Mouse (Mus musculus): ENCODE measurements at regions not wholly inside any gene's neighbourhood (a gene's known extent, or its start where the extent isn't known, plus 50 kb on each side); places are given as distances from the start of the nearest gene placed in this dataset.

GRCm38 (mm10) chr2:45904090-45904489 is 786.9 kb upstream of the Zeb2 start:
- no peak overlapping the region for H3K9ac ChIP-seq
- H3K27me3 ChIP-seq (ENCODE audit: control insufficient read depth, insufficient read depth, low read length) = no peaks in the 10 kb centered on the region
- H3K36me3 ChIP-seq (replicated peaks; ENCODE audit: control insufficient read depth, insufficient read depth) = no peaks in the 10 kb centered on the region
- H3K9me3 ChIP-seq (ENCODE audit: control insufficient read depth, low read length) = 0 out of 2 replicates have a peak, but pooled peaks cover 3% of the 10 kb centered on the region
- 91% methylated on average over 4 of the region's 4 CpGs for WGBS
- no peaks in the 10 kb centered on the region for H3K4me1 ChIP-seq (replicated peaks; ENCODE audit: control insufficient read depth, insufficient read depth, low read length)
- ATAC-seq (ENCODE audit: low FRiP score) = no peak
- no peak overlapping the region for H3K4me2 ChIP-seq (replicated peaks)
- H3K27ac ChIP-seq = no peak overlapping the region
- no peak overlapping the region for H3K4me3 ChIP-seq (replicated peaks; ENCODE audit: low read length)
- no peak for DNase-seq (ENCODE audit: low spot score)

GRCm38 (mm10) chr2:45903350-45903749 is 786.2 kb upstream of the Zeb2 start:
- H3K4me1 ChIP-seq (replicated peaks; ENCODE audit: control insufficient read depth, insufficient read depth, low read length) = no peaks in the 10 kb centered on the region
- H3K36me3 ChIP-seq (replicated peaks; ENCODE audit: control insufficient read depth, insufficient read depth) = no peaks in the 10 kb centered on the region
- H3K9ac ChIP-seq = no peak overlapping the region
- 81% methylated on average over 1 of the region's 1 CpGs for WGBS
- no peak overlapping the region for H3K4me2 ChIP-seq (replicated peaks)
- no peak for DNase-seq (ENCODE audit: low spot score)
- H3K27me3 ChIP-seq (ENCODE audit: control insufficient read depth, insufficient read depth, low read length) = no peaks in the 10 kb centered on the region
- 0 out of 2 replicates have a peak, but pooled peaks cover 3% of the 10 kb centered on the region for H3K9me3 ChIP-seq (ENCODE audit: control insufficient read depth, low read length)
- no peak overlapping the region for H3K27ac ChIP-seq
- no peak for ATAC-seq (ENCODE audit: low FRiP score)
- H3K4me3 ChIP-seq (replicated peaks; ENCODE audit: low read length) = no peak overlapping the region

- Histone ChIP-seq H3K4me2 (replicated peaks) (no peak overlapping the region), H3K9me3 (ENCODE audit: control insufficient read depth, low read length) (0 out of 2 replicates have a peak, but pooled peaks cover 3% of the 10 kb centered on the region), H3K9ac (no peak overlapping the region), H3K27ac (no peak overlapping the region), H3K4me3 (replicated peaks; ENCODE audit: low read length) (no peak overlapping the region), H3K4me1 (replicated peaks; ENCODE audit: control insufficient read depth, insufficient read depth, low read length) (no peaks in the 10 kb centered on the region), H3K36me3 (replicated peaks; ENCODE audit: control insufficient read depth, insufficient read depth) (no peaks in the 10 kb centered on the region), H3K27me3 (ENCODE audit: control insufficient read depth, insufficient read depth, low read length) (no peaks in the 10 kb centered on the region)
- ATAC-seq (ENCODE audit: low FRiP score) = no peak
- WGBS = 98% methylated on average over 4 of the region's 4 CpGs
- no peak for DNase-seq (ENCODE audit: low spot score)
These were observed 784.7 kb upstream of the Zeb2 start for GRCm38 (mm10) chr2:45901892-45902291.

GRCm38 (mm10) chr2:45884680-45885079 is 767.5 kb upstream of the Zeb2 start:
- no peak overlapping the region for H3K27ac ChIP-seq
- no peaks in the 10 kb centered on the region for H3K4me1 ChIP-seq (replicated peaks; ENCODE audit: control insufficient read depth, insufficient read depth, low read length)
- ATAC-seq (ENCODE audit: low FRiP score) (no peak), DNase-seq (ENCODE audit: low spot score) (no peak)
- no peak overlapping the region for H3K4me3 ChIP-seq (replicated peaks; ENCODE audit: low read length)
- no peak overlapping the region for H3K4me2 ChIP-seq (replicated peaks)
- H3K36me3 ChIP-seq (replicated peaks; ENCODE audit: control insufficient read depth, insufficient read depth) = no peaks in the 10 kb centered on the region
- H3K9me3 ChIP-seq (ENCODE audit: control insufficient read depth, low read length) = no peaks in the 10 kb centered on the region
- WGBS = 91% methylated on average over 3 of the region's 3 CpGs
- H3K27me3 ChIP-seq (ENCODE audit: control insufficient read depth, insufficient read depth, low read length) = no peaks in the 10 kb centered on the region
- no peak overlapping the region for H3K9ac ChIP-seq

GRCm38 (mm10) chr2:45878656-45879055 is 761.5 kb upstream of the Zeb2 start:
- H3K27ac ChIP-seq = no peak overlapping the region
- ATAC-seq (ENCODE audit: low FRiP score) (no peak), DNase-seq (ENCODE audit: low spot score) (no peak)
- H3K4me3 ChIP-seq (replicated peaks; ENCODE audit: low read length) = no peak overlapping the region
- no peak overlapping the region for H3K4me2 ChIP-seq (replicated peaks)
- no peak overlapping the region for H3K9ac ChIP-seq
- no peaks in the 10 kb centered on the region for H3K4me1 ChIP-seq (replicated peaks; ENCODE audit: control insufficient read depth, insufficient read depth, low read length)
- H3K27me3 ChIP-seq (ENCODE audit: control insufficient read depth, insufficient read depth, low read length) = no peaks in the 10 kb centered on the region
- H3K9me3 ChIP-seq (ENCODE audit: control insufficient read depth, low read length) = 0 out of 2 replicates have a peak, but pooled peaks cover 3% of the 10 kb centered on the region
- no peaks in the 10 kb centered on the region for H3K36me3 ChIP-seq (replicated peaks; ENCODE audit: control insufficient read depth, insufficient read depth)

- no peak overlapping the region for H3K4me2 ChIP-seq (replicated peaks)
- H3K9me3 ChIP-seq (ENCODE audit: control insufficient read depth, low read length) = no peaks in the 10 kb centered on the region
- H3K4me3 ChIP-seq (replicated peaks; ENCODE audit: low read length) = no peak overlapping the region
- WGBS = 75% methylated on average over 4 of the region's 4 CpGs
- DNase-seq (ENCODE audit: low spot score) = no peak
- H3K27ac ChIP-seq = no peak overlapping the region
- no peaks in the 10 kb centered on the region for H3K36me3 ChIP-seq (replicated peaks; ENCODE audit: control insufficient read depth, insufficient read depth)
- no peaks in the 10 kb centered on the region for H3K4me1 ChIP-seq (replicated peaks; ENCODE audit: control insufficient read depth, insufficient read depth, low read length)
- no peak for ATAC-seq (ENCODE audit: low FRiP score)
- H3K9ac ChIP-seq = no peak overlapping the region
- no peaks in the 10 kb centered on the region for H3K27me3 ChIP-seq (ENCODE audit: control insufficient read depth, insufficient read depth, low read length)
These were observed 742.7 kb upstream of the Zeb2 start for GRCm38 (mm10) chr2:45859901-45860331.

GRCm38 (mm10) chr2:45859445-45859844 is 742.2 kb upstream of the Zeb2 start:
- 83% methylated on average over 6 of the region's 6 CpGs for WGBS

GRCm38 (mm10) chr2:45850018-45850605 is 732.9 kb upstream of the Zeb2 start:
- Histone ChIP-seq H3K9ac (no peak overlapping the region), H3K4me1 (replicated peaks; ENCODE audit: control insufficient read depth, insufficient read depth, low read length) (no peaks in the 10 kb centered on the region), H3K9me3 (ENCODE audit: control insufficient read depth, low read length) (no peaks in the 10 kb centered on the region), H3K4me2 (replicated peaks) (no peak overlapping the region), H3K27me3 (ENCODE audit: control insufficient read depth, insufficient read depth, low read length) (no peaks in the 10 kb centered on the region), H3K27ac (no peak overlapping the region), H3K36me3 (replicated peaks; ENCODE audit: control insufficient read depth, insufficient read depth) (no peaks in the 10 kb centered on the region), H3K4me3 (replicated peaks; ENCODE audit: low read length) (no peak overlapping the region)
- WGBS = 87% methylated on average over 6 of the region's 6 CpGs
- DNase-seq (ENCODE audit: low spot score) (no peak), ATAC-seq (ENCODE audit: low FRiP score) (peak; percentile 64; the same call in 1 of the 2 replicates)

More at GRCm38 (mm10) chr2:45859445-45859844, 742.2 kb upstream of the Zeb2 start:
- Histone ChIP-seq H3K4me1 (replicated peaks; ENCODE audit: control insufficient read depth, insufficient read depth, low read length) (no peaks in the 10 kb centered on the region), H3K9me3 (ENCODE audit: control insufficient read depth, low read length) (no peaks in the 10 kb centered on the region), H3K4me3 (replicated peaks; ENCODE audit: low read length) (no peak overlapping the region), H3K4me2 (replicated peaks) (no peak overlapping the region), H3K36me3 (replicated peaks; ENCODE audit: control insufficient read depth, insufficient read depth) (no peaks in the 10 kb centered on the region), H3K9ac (no peak overlapping the region), H3K27me3 (ENCODE audit: control insufficient read depth, insufficient read depth, low read length) (no peaks in the 10 kb centered on the region), H3K27ac (no peak overlapping the region)
- no peak for DNase-seq (ENCODE audit: low spot score)
- ATAC-seq (ENCODE audit: low FRiP score) = no peak

- no peaks in the 10 kb centered on the region for H3K27me3 ChIP-seq (ENCODE audit: control insufficient read depth, insufficient read depth, low read length)
- H3K27ac ChIP-seq = no peak overlapping the region
- no peaks in the 10 kb centered on the region for H3K9me3 ChIP-seq (ENCODE audit: control insufficient read depth, low read length)
- H3K9ac ChIP-seq = no peak overlapping the region
- H3K36me3 ChIP-seq (replicated peaks; ENCODE audit: control insufficient read depth, insufficient read depth) = no peaks in the 10 kb centered on the region
- ATAC-seq (ENCODE audit: low FRiP score) (no peak), DNase-seq (ENCODE audit: low spot score) (no peak)
- H3K4me2 ChIP-seq (replicated peaks) = no peak overlapping the region
- H3K4me3 ChIP-seq (replicated peaks; ENCODE audit: low read length) = no peak overlapping the region
- no peaks in the 10 kb centered on the region for H3K4me1 ChIP-seq (replicated peaks; ENCODE audit: control insufficient read depth, insufficient read depth, low read length)
These were observed 723.2 kb upstream of the Zeb2 start for GRCm38 (mm10) chr2:45840389-45840788.
